ENCODE assay signal across 8 mouse cellular contexts in the genomic region with DNA sequence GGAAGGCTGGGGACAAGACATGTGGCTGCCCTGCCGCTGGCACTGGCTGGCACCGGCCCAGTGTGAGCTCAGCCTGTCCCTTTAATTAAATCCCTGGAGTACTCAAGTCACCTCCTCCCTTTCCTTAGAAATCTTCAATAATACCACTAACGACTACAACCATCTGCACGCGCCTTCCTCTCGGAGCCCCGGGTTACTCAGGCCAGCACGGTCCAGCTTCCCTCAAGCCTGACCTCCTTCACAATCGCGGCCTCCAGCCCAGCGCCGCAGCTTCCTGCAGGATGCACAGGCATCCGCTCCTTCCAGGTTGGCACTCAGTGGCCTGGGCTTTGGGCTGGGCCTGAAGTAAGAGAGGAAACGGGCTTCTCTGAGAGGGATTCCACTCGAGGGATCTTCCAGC. TPM values are rescaled to one million over a fixed set of nuclear protein-coding genes. Genes with fewer than 3 reads are reported as not detected.
DNase-seq lines count a peak whose midpoint lies in the region; ATAC-seq lines count a peak whose summit lies in the region.

No protein-coding gene starts in this region.

- DNase-seq in gastrocnemius, adult 18-20 months (ENCODE audit: low spot score): peak; percentile 11
- DNase-seq in gastrocnemius, postnatal 4 days (ENCODE audit: low spot score in 2 of 2): no peak
- DNase-seq in heart, adult 18-20 months: peak; percentile 56 to 85
- peak; percentile 84 for DNase-seq in lung, postnatal 10 days
- no peak for DNase-seq in layer of hippocampus, postnatal 25 days (ENCODE audit: extremely low spot score in 1 of 2, low spot score in 1 of 2)
- no peak for DNase-seq in thymus, postnatal 10 days (ENCODE audit: low spot score in 2 of 2)
- no peak for DNase-seq in frontal cortex, postnatal 25 days (ENCODE audit: low spot score in 2 of 2)

- H3K4me3 ChIP-seq in kidney, embryonic 15.5 days (replicated peaks): no peak overlapping the region

- ATAC-seq in kidney, embryonic 15.5 days (replicated peaks; ENCODE audit: low FRiP score): peak; percentile 72

- H3K36me3 ChIP-seq in kidney, embryonic 15.5 days: no peaks in the 10 kb centered on the region

- 41% methylated on average over 15 of the region's 15 CpGs for WGBS in kidney, embryonic 15.5 days

- no peak overlapping the region for H3K4me2 ChIP-seq in kidney, embryonic 15.5 days

- peaks cover 16% of the 10 kb centered on the region for H3K4me1 ChIP-seq in kidney, embryonic 15.5 days

- H3K9me3 ChIP-seq in kidney, embryonic 15.5 days (replicated peaks): no peaks in the 10 kb centered on the region

- H3K27ac ChIP-seq in kidney, embryonic 15.5 days: peak overlapping the region; percentile 34

- H3K27me3 ChIP-seq in kidney, embryonic 15.5 days: no peaks in the 10 kb centered on the region

- H3K9ac ChIP-seq in kidney, embryonic 15.5 days: no peak overlapping the region

RNA-seq across cellular contexts. Expression of gene Id2, which starts 22.3 kb away (rescaled TPM):
- 1 to 10 TPM; 2.6 to 3.5 TPM for total RNA-seq in gastrocnemius, adult 18-20 months (2021)
- total RNA-seq in gastrocnemius, postnatal 4 days (2021): 10 to 100 TPM; 18.8 to 23.9 TPM
- total RNA-seq in heart, adult 18-20 months (2021): 10 to 100 TPM in 1 of 2 experiments, 1 to 10 TPM in 1; 8.8 to 13.0 TPM
- 518 and 543 TPM in 2 replicates for polyA plus RNA-seq in kidney, embryonic 15.5 days (2015; fragmentation: Nextera tagmentation; extraction: Ambion mirVana)
- total RNA-seq in layer of hippocampus, postnatal 25 days (2021): 100 to 1,000 TPM in 1 of 2 experiments, 10 to 100 TPM in 1; 91.6 to 124 TPM

Comparison
In these comparisons a context has a peak if more than half of its experiments do, and no peak if none do; other contexts are left out.
1. DNase-seq: peak in gastrocnemius, adult 18-20 months (single experiment), heart, adult 18-20 months (2 of 2) and lung, postnatal 10 days (single experiment); none in gastrocnemius, postnatal 4 days (0 of 2), layer of hippocampus, postnatal 25 days (0 of 2), thymus, postnatal 10 days (0 of 2) and frontal cortex, postnatal 25 days (0 of 2).